Mouse (Mus musculus): ENCODE data around the gene Ndufa4l2.

The Ndufa4l2 gene

GRCm38 (mm10) chr10:127526681-127527080 lies 11.9 kb downstream of the Ndufa4l2 start:
- peak in 1 of 2 experiments; percentile 46 for DNase-seq

- DNase-seq: no peak
Observed at GRCm38 (mm10) chr10:127527481-127527880, 12.7 kb downstream of the Ndufa4l2 start.

GRCm38 (mm10) chr10:127530945-127531344 lies 16.2 kb downstream of the Ndufa4l2 start:
- no peak for DNase-seq

- DNase-seq: no peak
Observed at GRCm38 (mm10) chr10:127531548-127531947, 16.8 kb downstream of the Ndufa4l2 start.

- peak in 1 of 2 experiments; percentile 29 for DNase-seq
Observed at GRCm38 (mm10) chr10:127534036-127534928, 19.5 kb downstream of the Ndufa4l2 start, which contains the start of gene Nxph4. Nxph4 (minus strand) TSS chr10:127534559.

GRCm38 (mm10) chr10:127534929-127535384 lies 20.2 kb downstream of the Ndufa4l2 start:
- DNase-seq: no peak

GRCm38 (mm10) chr10:127536586-127537314 lies 22.0 kb downstream of the Ndufa4l2 start:
- DNase-seq: peak; percentile 49 to 53

- DNase-seq: peak; percentile 59 to 69
Observed at GRCm38 (mm10) chr10:127537854-127538583, 23.3 kb downstream of the Ndufa4l2 start.

GRCm38 (mm10) chr10:127541510-127541909 lies 26.7 kb downstream of the Ndufa4l2 start:
- DNase-seq: no peak

GRCm38 (mm10) chr10:127542084-127542483 lies 27.3 kb downstream of the Ndufa4l2 start:
- DNase-seq: no peak

- DNase-seq: no peak
Observed at GRCm38 (mm10) chr10:127542720-127543119, 28.0 kb downstream of the Ndufa4l2 start.

GRCm38 (mm10) chr10:127543916-127544315 lies 29.1 kb downstream of the Ndufa4l2 start:
- DNase-seq: no peak

- no peak for DNase-seq
Observed at GRCm38 (mm10) chr10:127544375-127544774, 29.6 kb downstream of the Ndufa4l2 start.

- no peak for DNase-seq
Observed at GRCm38 (mm10) chr10:127546505-127546904, 31.7 kb downstream of the Ndufa4l2 start.

GRCm38 (mm10) chr10:127548236-127548635 lies 33.5 kb downstream of the Ndufa4l2 start:
- no peak for DNase-seq

GRCm38 (mm10) chr10:127549892-127550291 lies 35.1 kb downstream of the Ndufa4l2 start:
- no peak for DNase-seq

GRCm38 (mm10) chr10:127555703-127556102 lies 40.9 kb downstream of the Ndufa4l2 start:
- peak in 1 of 2 experiments; percentile 18 for DNase-seq

- DNase-seq: peak in 1 of 2 experiments; percentile 22
Observed at GRCm38 (mm10) chr10:127557397-127557796, 42.6 kb downstream of the Ndufa4l2 start.

- DNase-seq: no peak
Observed at GRCm38 (mm10) chr10:127561145-127561544, 46.4 kb downstream of the Ndufa4l2 start.

GRCm38 (mm10) chr10:127563840-127564239 lies 49.1 kb downstream of the Ndufa4l2 start:
- DNase-seq: no peak

- DNase-seq: no peak
Observed at GRCm38 (mm10) chr10:127564301-127564700, 49.5 kb downstream of the Ndufa4l2 start.

Data from thymus, postnatal 36 days (tissue).